Mouse (Mus musculus) cortical plate, adult 2 months (tissue): Measurements from ENCODE around the gene Tenm4. TPM values are rescaled to one million over a fixed set of nuclear protein-coding genes. Genes with fewer than 3 reads are reported as not detected.

Experiments used
- H3K27ac ChIP-seq: fragments of 200-500 bp; 2 replicates; pipeline ENCODE4 v1.5.1; 2012; ENCODE audit warnings: low read length, control low read depth, inconsistent platforms; ENCODE audit not compliant: insufficient read depth
- H3K4me1 ChIP-seq: fragments of 200-500 bp; 2 replicates; pipeline ENCODE4 v1.6.1; 2011; ENCODE audit warnings: low read length; ENCODE audit not compliant: control insufficient read depth, insufficient read depth
- H3K4me3 ChIP-seq: fragments of 200-500 bp; 2 replicates; pipeline ENCODE4 v1.5.1; 2011; ENCODE audit warnings: mild to moderate bottlenecking, low read length, control low read depth; ENCODE audit not compliant: insufficient read depth
- CTCF ChIP-seq: fragments of 200-500 bp; IDR thresholded peaks from 2 replicates; pipeline ENCODE4 v1.5.1; 2011; ENCODE audit warnings: mild to moderate bottlenecking, control low read depth, low read length; ENCODE audit not compliant: insufficient read depth; ENCODE audit errors: extremely low read depth
- POLR2A ChIP-seq: fragments of 200-500 bp; IDR thresholded peaks from 2 replicates; pipeline ENCODE4 v1.6.1; 2011; ENCODE audit warnings: mild to moderate bottlenecking, low read length, control low read depth; ENCODE audit not compliant: insufficient read depth; ENCODE audit errors: extremely low read depth
- polyA plus RNA-seq: library from polyadenylated mRNA; depleted of rRNA; stranded (reverse); fragments of >200 nt; gene quantifications from 2 replicates; pipeline ENCODE4 v1.2.3, GENCODE M21; 2012

The Tenm4 gene
- polyA plus RNA-seq, 1 experiment = 30.2 TPM

DNA sequence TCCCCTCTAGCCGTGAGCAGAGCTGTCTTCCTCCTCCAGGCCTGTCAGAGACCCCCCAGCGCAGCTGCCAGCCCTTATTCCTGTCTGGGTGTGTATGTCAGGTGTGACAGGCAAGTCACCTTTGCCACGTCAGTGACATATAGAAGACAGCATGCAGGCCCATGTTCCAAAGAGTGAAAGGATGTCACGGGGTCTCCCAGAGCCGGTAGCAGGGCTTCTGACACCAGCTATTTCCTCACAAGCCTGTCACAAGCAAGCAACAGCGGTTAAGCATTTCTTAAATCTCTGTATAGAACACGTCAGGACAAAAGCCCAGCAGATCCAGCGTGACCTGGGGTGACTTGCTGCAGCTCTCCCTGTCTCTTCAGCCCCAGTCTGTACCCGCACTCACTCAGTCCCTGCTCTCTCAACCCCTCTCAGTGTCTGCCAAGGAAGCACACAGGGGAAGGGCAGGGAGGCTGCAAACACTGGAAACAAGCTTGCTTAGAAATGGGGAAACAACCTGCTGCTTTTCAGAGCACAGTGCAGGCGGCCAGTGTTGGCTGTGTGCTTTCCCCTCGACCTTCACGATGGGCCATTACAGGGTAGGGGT, 276.9 kb downstream of the Tenm4 start:
- TF ChIP-seq CTCF = no peak
- no peak for TF ChIP-seq POLR2A
- Histone ChIP-seq H3K4me1 (no peaks in the 10 kb centered on the region; the same call in 1 of the 2 replicates), H3K27ac (no peak overlapping the region), H3K4me3 (no peak overlapping the region)

DNA sequence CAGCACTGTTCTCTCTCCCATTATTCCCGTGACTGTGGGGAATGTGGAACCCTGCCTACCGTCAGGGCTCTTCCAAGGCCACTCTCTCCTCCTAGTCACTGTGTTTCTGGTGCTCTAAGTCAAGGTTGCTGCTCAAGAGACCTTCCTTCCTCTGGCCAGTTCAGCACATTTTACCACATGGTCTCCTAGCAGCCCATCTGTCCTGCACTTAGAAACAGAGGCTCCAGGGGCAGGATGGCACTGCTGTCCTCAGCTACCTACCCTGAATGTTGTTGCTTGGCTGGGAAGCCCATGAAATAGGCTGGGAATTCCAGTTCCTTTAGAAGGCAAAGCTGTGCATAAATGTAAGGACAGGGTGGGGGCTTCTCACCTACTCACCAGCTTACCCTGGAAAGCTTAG, 284.9 kb downstream of the Tenm4 start:
- H3K4me3 ChIP-seq = no peak overlapping the region
- peaks cover 10% of the 10 kb centered on the region for H3K4me1 ChIP-seq
- TF ChIP-seq CTCF = no peak
- TF ChIP-seq POLR2A = no peak
- H3K27ac ChIP-seq = no peak overlapping the region

GRCm38 (mm10) chr7:96456618-96457017, 285.6 kb downstream of the Tenm4 start:
- Histone ChIP-seq H3K4me3 (no peak overlapping the region), H3K4me1 (peaks cover 10% of the 10 kb centered on the region), H3K27ac (no peak overlapping the region)
- TF ChIP-seq CTCF = no peak
- TF ChIP-seq POLR2A = no peak

GRCm38 (mm10) chr7:96457891-96458290, 286.8 kb downstream of the Tenm4 start:
- TF ChIP-seq CTCF (no peak), POLR2A (no peak)
- H3K4me1 ChIP-seq = peaks cover 10% of the 10 kb centered on the region
- H3K4me3 ChIP-seq = no peak overlapping the region
- H3K27ac ChIP-seq = no peak overlapping the region

DNA sequence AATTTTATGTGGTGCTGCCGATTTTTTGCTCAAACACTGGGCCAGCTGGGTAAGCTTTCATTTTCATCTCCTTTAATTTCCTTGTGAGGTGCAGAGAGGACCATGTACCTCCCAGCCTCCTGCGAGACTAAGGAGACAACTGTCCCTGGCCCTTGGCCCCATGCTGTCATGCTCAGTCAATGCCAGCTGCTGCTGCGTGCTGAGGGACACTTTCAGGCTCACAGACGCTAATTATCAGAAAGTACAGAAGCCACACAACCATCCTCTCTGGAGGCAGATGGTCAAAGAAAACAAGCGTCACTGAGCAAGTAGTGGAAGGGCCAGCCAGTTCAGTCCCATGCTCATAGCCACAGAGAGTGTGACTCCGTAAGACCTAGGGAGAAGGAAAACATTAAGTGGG, 287.9 kb downstream of the Tenm4 start:
- TF ChIP-seq CTCF = no peak
- TF ChIP-seq POLR2A = no peak
- H3K27ac ChIP-seq = no peak overlapping the region
- peaks cover 10% of the 10 kb centered on the region for H3K4me1 ChIP-seq
- no peak overlapping the region for H3K4me3 ChIP-seq

DNA sequence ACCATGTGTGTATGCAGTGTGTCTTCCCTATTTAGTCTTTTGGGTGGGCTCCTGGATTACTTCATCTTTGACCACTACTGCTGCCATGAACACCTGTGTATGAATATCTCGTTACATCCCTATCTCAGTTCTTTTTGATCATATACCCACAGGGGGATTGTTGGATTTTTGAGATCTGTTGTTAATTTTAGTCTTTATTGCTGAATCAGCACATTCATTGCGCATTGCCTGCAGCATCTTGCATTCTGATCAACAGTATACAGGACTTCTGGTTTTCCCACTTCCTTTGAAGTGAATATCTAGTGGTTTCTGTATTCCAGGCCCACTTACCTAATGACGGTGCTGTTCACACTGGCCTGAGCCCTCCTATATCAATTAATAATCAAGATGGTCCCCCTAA, 295.7 kb downstream of the Tenm4 start:
- Histone ChIP-seq H3K4me1 (peaks cover 2% of the 10 kb centered on the region; the same call in 1 of the 2 replicates), H3K4me3 (no peak overlapping the region), H3K27ac (no peak overlapping the region)
- TF ChIP-seq POLR2A (no peak), CTCF (no peak)

DNA sequence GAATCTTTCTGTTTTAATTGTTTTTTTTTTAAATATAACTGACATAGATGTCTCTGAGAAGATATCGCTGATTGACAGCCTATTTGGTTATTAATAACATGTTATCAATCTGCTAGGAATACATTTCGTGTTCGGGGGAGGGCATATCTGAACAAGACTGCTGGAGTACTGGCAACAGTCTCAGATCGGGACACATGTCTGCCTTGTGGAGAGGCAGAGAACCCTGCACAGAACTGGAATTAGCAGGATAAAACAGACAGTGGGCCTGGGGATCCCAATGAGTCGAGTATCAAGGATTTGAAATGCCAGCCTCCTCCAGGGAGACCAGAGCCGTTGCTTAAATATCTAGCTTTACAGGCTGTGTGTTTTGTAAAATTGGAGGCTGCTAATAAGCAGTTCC, 299.8 kb downstream of the Tenm4 start:
- H3K4me3 ChIP-seq = no peak overlapping the region
- H3K27ac ChIP-seq = no peak overlapping the region
- H3K4me1 ChIP-seq = peaks cover 3% of the 10 kb centered on the region; the same call in 1 of the 2 replicates
- no peak for TF ChIP-seq POLR2A
- TF ChIP-seq CTCF = no peak

DNA sequence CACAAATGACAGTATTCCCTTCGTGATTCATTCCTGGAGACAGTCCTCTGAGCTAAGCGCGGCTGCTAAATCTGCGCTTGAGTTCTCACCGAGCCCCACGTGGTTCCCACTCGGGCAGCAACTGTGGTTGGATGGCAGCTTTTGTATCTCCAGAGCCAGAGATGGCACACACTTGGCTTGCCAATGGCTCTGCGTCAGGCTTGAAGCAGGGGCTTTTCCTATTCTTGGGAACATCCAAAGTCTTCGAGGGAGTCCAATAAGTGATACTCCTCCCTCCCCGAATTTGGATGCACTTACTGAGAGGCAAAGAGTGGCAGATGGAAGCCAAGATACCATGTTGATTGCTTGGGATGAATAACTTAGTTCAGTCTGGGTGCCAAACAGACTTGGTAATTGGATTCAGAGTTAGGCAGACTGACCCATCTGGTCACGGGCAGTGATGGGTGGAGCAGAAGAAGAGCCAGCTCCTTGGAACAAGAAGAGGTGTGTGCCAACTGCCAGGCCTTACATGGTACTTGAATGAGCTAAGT, 303.6 kb downstream of the Tenm4 start:
- H3K27ac ChIP-seq = no peak overlapping the region
- H3K4me1 ChIP-seq = peaks cover 6% of the 10 kb centered on the region; the same call in 1 of the 2 replicates
- TF ChIP-seq POLR2A (no peak), CTCF (no peak)
- no peak overlapping the region for H3K4me3 ChIP-seq

DNA sequence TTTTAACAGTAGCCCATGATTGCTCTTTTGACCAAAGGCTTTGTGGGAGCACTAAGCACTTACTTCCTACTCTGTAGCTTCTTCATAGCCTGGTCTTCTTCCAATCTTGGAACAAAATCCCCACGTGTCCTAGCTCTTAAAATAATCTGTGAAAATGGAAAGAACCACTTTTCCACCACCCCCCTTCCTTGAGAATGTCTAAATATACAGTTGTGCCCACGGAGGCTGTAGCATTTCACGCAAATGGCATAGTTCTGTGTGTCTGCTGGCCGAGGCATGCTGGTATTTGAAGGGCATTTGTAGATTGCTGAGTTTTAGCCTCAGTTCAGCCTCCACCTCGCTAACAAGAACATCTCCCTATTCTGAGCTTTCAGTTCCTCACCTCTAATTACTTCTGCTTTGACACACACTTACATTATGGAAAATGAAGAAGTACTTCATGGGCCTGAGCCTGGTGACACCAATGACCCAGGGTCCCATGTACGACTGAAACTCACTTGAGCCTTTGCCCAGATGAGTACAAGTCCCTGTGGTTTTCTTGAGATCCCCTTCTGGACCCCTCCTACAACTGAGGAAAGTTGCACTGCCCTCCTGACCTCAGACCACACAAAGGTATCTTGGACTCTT, 306.1 kb downstream of the Tenm4 start:
- no peak for TF ChIP-seq CTCF
- Histone ChIP-seq H3K4me3 (no peak overlapping the region), H3K4me1 (peaks cover 5% of the 10 kb centered on the region; the same call in 1 of the 2 replicates), H3K27ac (no peak overlapping the region)

GRCm38 (mm10) chr7:96479139-96479538, 308.1 kb downstream of the Tenm4 start:
- TF ChIP-seq POLR2A (no peak), CTCF (no peak)
- Histone ChIP-seq H3K27ac (no peak overlapping the region), H3K4me1 (peaks cover 5% of the 10 kb centered on the region; the same call in 1 of the 2 replicates), H3K4me3 (no peak overlapping the region)
